Mouse (Mus musculus) embryonic fibroblast, embryonic 13.5 days (primary cell): ENCODE data around the gene Gm10715.
"Not testable (repeated sequence)": the region's sequence is repeated elsewhere in the genome, so short reads cannot be mapped to it uniquely, and the experiment has no call there.

ENCODE experiments used
- CTCF ChIP-seq: IDR thresholded peaks from 2 replicates; pipeline ENCODE4 v1.5.1; 2011; ENCODE audit warnings: mild to moderate bottlenecking, control low read depth, low read length, moderate library complexity, borderline replicate concordance; ENCODE audit not compliant: insufficient read depth
- POLR2A ChIP-seq: IDR thresholded peaks from 2 replicates; pipeline ENCODE4 v1.6.1; 2011; ENCODE audit warnings: low read depth, mild to moderate bottlenecking, control low read depth, low read length, moderate library complexity

DNA sequence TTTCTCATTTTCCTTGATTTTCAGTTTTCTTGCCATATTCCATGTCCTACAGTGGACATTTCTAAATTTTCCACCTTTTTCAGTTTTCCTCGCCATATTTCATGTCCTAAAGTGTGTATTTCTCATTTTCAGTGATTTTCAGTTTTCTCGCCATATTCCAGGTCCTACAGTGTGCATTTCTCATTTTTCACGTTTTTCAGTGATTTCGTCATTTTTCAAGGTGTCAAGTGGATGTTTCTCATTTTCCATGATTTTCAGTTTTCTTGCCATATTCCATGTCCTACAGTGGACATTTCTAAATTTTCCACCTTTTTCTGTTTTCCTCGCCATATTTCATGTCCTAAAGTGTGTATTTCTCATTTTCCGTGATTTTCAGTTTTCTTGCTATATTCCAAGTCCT lies 11.0 kb upstream of the Gm10715 start:
- TF ChIP-seq CTCF, POLR2A: not testable (repeated sequence)
